Mouse (Mus musculus) erythroblast, embryonic 14.5 days (primary cell): Measurements from ENCODE around the gene Hs6st1.
A peak's percentile ranks its signal among the peaks of the same experiment; 100 is the strongest.

Experiments used
- GATA1 ChIP-seq: IDR thresholded peaks from 2 replicates; pipeline ENCODE4 v1.6.1; 2012; ENCODE audit warnings: low read length, inconsistent platforms, mixed read lengths
- TAL1 ChIP-seq: IDR thresholded peaks from 3 replicates; pipeline ENCODE4 v1.6.1; 2012; ENCODE audit warnings: low read length, inconsistent platforms, mixed read lengths

GRCm38 (mm10) chr1:36054182-36054966, 13.8 kb upstream of the Hs6st1 start:
- TF ChIP-seq TAL1: peak; percentile 72
- peak; percentile 28; the same call in 1 of the 2 replicates for TF ChIP-seq GATA1
